In the genomic region with DNA sequence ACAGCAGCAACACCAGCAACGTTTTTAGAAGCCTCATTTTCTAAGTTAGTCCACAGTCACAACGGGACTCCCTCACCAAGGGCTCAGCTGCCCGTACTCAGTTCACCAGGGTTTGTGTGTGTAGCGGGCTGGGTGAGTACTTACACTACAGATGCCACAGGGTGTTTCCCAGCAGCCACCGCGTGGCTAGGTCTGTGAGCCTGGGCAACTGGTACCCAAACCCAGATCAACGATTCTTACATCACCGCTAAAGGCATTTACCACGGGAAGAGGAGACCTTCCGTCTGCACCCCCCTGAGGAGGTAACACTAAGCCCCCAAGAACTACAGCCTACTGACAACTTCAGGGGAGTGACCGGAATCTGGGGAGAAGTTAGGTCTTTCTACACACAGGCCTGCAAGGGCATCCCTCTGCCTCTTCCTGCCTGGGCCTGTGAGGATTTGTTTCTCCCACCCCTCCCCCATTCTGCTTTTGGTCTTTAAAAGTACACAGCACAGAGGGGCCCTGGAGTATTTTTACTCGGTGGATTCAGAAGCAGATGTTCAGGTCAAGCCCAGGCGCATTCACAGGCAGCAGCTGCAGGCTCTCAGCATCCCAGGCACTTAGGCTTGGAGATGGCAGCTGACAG, we compare ENCODE assay signal across 8 mouse cellular contexts.
DNase-seq lines count a peak whose midpoint lies in the region; ATAC-seq and TF ChIP-seq lines count a peak whose summit lies in the region.

No protein-coding gene starts in this region.

- TF ChIP-seq CTCF in midbrain, postnatal 0 days (IDR thresholded peaks at IDR 0.05), result no peak

- 0 out of 2 replicates have a peak overlapping the region, but pooled peaks have one; percentile 4 for H3K9ac ChIP-seq in embryonic facial prominence, embryonic 12.5 days
- peak overlapping the region; percentile 40 for H3K9ac ChIP-seq in hindbrain, embryonic 11.5 days (ENCODE audit: low read depth, low read length)
- H3K9ac ChIP-seq in limb, embryonic 14.5 days (ENCODE audit: low read depth, low read length, severe bottlenecking), result peak overlapping the region; percentile 36
- 0 out of 2 replicates have a peak overlapping the region, but pooled peaks have one; percentile 19 for H3K9ac ChIP-seq in midbrain, postnatal 0 days (replicated peaks; ENCODE audit: low read length, poor library complexity, severe bottlenecking)

- H3K4me2 ChIP-seq in embryonic facial prominence, embryonic 12.5 days (replicated peaks), result peak overlapping the region; percentile 47
- H3K4me2 ChIP-seq in hindbrain, embryonic 11.5 days (replicated peaks; ENCODE audit: low read depth, low read length), result peak overlapping the region; percentile 12; the same call in 1 of the 2 replicates
- peak overlapping the region; percentile 45 for H3K4me2 ChIP-seq in limb, embryonic 14.5 days (replicated peaks; ENCODE audit: low read depth, low read length, severe bottlenecking)
- peak overlapping the region; percentile 7; the same call in 1 of the 2 replicates for H3K4me2 ChIP-seq in midbrain, postnatal 0 days (ENCODE audit: low read depth, low read length, poor library complexity, severe bottlenecking)

- DNase-seq in gastrocnemius, adult 18-20 months (ENCODE audit: low spot score), result peak; percentile 32
- no peak for DNase-seq in gastrocnemius, adult 8-10 months (ENCODE audit: low spot score in 2 of 2)
- peak; percentile 69 for DNase-seq in hindbrain, embryonic 11.5 days (ENCODE audit: low spot score)
- DNase-seq in limb, embryonic 14.5 days (ENCODE audit: low spot score), result peak; percentile 62
- DNase-seq in midbrain, postnatal 0 days (ENCODE audit: low spot score), result no peak
- no peak for DNase-seq in adrenal gland, postnatal 14 days
- no peak for DNase-seq in layer of hippocampus, postnatal 36 days

- ATAC-seq in embryonic facial prominence, embryonic 12.5 days (ENCODE audit: insufficient number of reproducible peaks, insufficient read depth, low FRiP score, low TSS enrichment), result peak; percentile 42; the same call in 1 of the 2 replicates
- peak; percentile 61; the same call in 1 of the 2 replicates for ATAC-seq in hindbrain, embryonic 11.5 days (ENCODE audit: low FRiP score)
- peak; percentile 66 for ATAC-seq in limb, embryonic 14.5 days (ENCODE audit: low FRiP score, low read depth)
- ATAC-seq in midbrain, postnatal 0 days (ENCODE audit: low FRiP score), result no peak

- no peaks in the 10 kb centered on the region for H3K27me3 ChIP-seq in embryonic facial prominence, embryonic 12.5 days
- no peaks in the 10 kb centered on the region for H3K27me3 ChIP-seq in hindbrain, embryonic 11.5 days (ENCODE audit: control insufficient read depth, insufficient read depth, low read length)
- no peaks in the 10 kb centered on the region for H3K27me3 ChIP-seq in limb, embryonic 14.5 days (ENCODE audit: control insufficient read depth, insufficient read depth, low read length)
- no peaks in the 10 kb centered on the region for H3K27me3 ChIP-seq in midbrain, postnatal 0 days (ENCODE audit: insufficient read depth, low read length)

- peak overlapping the region; percentile 14; the same call in 1 of the 2 replicates for H3K4me3 ChIP-seq in embryonic facial prominence, embryonic 12.5 days
- no peak overlapping the region for H3K4me3 ChIP-seq in hindbrain, embryonic 11.5 days (ENCODE audit: low read depth, low read length)
- H3K4me3 ChIP-seq in limb, embryonic 14.5 days (replicated peaks; ENCODE audit: low read length), result peak overlapping the region; percentile 6; the same call in 1 of the 2 replicates
- H3K4me3 ChIP-seq in midbrain, postnatal 0 days (ENCODE audit: low read depth, low read length), result no peak overlapping the region

- no peak for TF ChIP-seq POLR2A in limb, embryonic 14.5 days (IDR thresholded peaks at IDR 0.05; ENCODE audit: borderline replicate concordance, extremely low read depth, insufficient read depth, insufficient read length)

- no peaks in the 10 kb centered on the region for H3K9me3 ChIP-seq in embryonic facial prominence, embryonic 12.5 days
- no peaks in the 10 kb centered on the region for H3K9me3 ChIP-seq in hindbrain, embryonic 11.5 days (ENCODE audit: control insufficient read depth, low read length)
- no peaks in the 10 kb centered on the region for H3K9me3 ChIP-seq in limb, embryonic 14.5 days (ENCODE audit: control insufficient read depth, low read length)
- H3K9me3 ChIP-seq in midbrain, postnatal 0 days (ENCODE audit: low read length), result no peaks in the 10 kb centered on the region

- peak overlapping the region; percentile 88 for H3K27ac ChIP-seq in embryonic facial prominence, embryonic 12.5 days
- H3K27ac ChIP-seq in hindbrain, embryonic 11.5 days (ENCODE audit: low read depth, low read length), result peak overlapping the region; percentile 73
- peak overlapping the region; percentile 69 for H3K27ac ChIP-seq in limb, embryonic 14.5 days (replicated peaks; ENCODE audit: low read depth, low read length)
- peak overlapping the region; percentile 48; the same call in 1 of the 2 replicates for H3K27ac ChIP-seq in midbrain, postnatal 0 days (ENCODE audit: low read depth, low read length)

- peaks cover 29% of the 10 kb centered on the region for H3K4me1 ChIP-seq in embryonic facial prominence, embryonic 12.5 days
- peaks cover 17% of the 10 kb centered on the region for H3K4me1 ChIP-seq in hindbrain, embryonic 11.5 days (replicated peaks; ENCODE audit: control insufficient read depth, insufficient read depth, low read length)
- H3K4me1 ChIP-seq in limb, embryonic 14.5 days (ENCODE audit: control insufficient read depth, insufficient read depth, low read length), result peaks cover 36% of the 10 kb centered on the region
- peaks cover 3% of the 10 kb centered on the region; the same call in 1 of the 2 replicates for H3K4me1 ChIP-seq in midbrain, postnatal 0 days (ENCODE audit: insufficient read depth, low read length)

- H3K36me3 ChIP-seq in embryonic facial prominence, embryonic 12.5 days, result no peaks in the 10 kb centered on the region
- no peaks in the 10 kb centered on the region for H3K36me3 ChIP-seq in hindbrain, embryonic 11.5 days (ENCODE audit: control insufficient read depth, insufficient read depth, low read length)
- no peaks in the 10 kb centered on the region for H3K36me3 ChIP-seq in limb, embryonic 14.5 days (ENCODE audit: control insufficient read depth, insufficient read depth, low read length)
- H3K36me3 ChIP-seq in midbrain, postnatal 0 days (ENCODE audit: insufficient read depth, low read length), result no peaks in the 10 kb centered on the region

- 13% methylated on average over 13 of the region's 13 CpGs for WGBS in embryonic facial prominence, embryonic 12.5 days
- whole genome bisulfite sequencing in hindbrain, embryonic 11.5 days, result 22% methylated on average over 13 of the region's 13 CpGs
- WGBS in limb, embryonic 14.5 days, result 15% methylated on average over 13 of the region's 13 CpGs
- 22% methylated on average over 13 of the region's 13 CpGs for WGBS in midbrain, postnatal 0 days

Comparison
In these comparisons a context has a peak if more than half of its experiments do, and no peak if none do; other contexts are left out.
1. DNase-seq: peak in gastrocnemius, adult 18-20 months (single experiment), hindbrain, embryonic 11.5 days (single experiment) and limb, embryonic 14.5 days (single experiment); none in gastrocnemius, adult 8-10 months (0 of 2), midbrain, postnatal 0 days (single experiment), adrenal gland, postnatal 14 days (single experiment) and layer of hippocampus, postnatal 36 days (0 of 2).
2. H3K4me3 ChIP-seq: peak in embryonic facial prominence, embryonic 12.5 days (single experiment) and limb, embryonic 14.5 days (single experiment); none in hindbrain, embryonic 11.5 days (single experiment) and midbrain, postnatal 0 days (single experiment).
3. Peak in every context shown above with its lines, with median percentiles within 50 percentile points of each other: H3K27ac ChIP-seq, H3K4me2 ChIP-seq and H3K9ac ChIP-seq.